Mouse (Mus musculus): ENCODE measurements at regions not wholly inside any gene's neighbourhood (a gene's known extent, or its start where the extent isn't known, plus 50 kb on each side); places are given as distances from the start of the nearest gene placed in this dataset.

DNA sequence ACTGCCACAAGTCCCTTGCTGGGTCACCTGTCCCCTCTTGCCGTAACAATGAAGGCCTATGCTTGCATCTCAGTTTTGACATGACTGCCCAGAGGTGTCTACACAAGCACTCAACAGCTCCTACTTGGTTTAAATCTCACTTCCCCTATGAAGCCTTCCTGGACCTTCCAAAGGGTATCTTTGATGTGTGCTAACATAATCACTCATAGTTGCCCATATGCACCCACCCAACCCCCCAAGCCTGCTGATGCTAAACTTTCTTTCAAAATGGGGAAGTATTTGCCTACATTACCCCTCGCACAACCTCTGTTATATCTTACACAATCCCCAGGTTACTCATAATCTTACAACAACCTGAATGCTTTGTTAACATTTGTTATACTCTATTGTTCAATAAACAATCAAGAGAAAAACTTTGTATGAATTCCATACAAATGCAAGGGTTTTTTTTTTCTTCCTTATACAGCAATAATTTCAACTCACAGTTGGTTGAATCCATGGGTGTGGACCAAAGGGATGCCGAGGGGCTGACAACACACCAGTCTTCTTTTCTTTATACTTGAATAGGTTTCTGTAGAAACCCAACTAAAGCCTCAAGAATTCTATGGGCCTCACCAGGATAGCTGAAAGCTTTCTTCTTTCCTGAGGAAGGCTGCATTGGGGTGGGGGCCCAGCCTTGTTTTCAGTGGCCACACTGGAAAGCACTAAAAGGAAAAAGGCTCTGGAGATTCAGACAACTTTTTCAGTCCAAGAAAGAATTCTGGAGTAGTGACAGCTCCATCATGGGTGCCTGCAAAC, 157.5 kb upstream of the Jun start:
- Histone ChIP-seq H3K27ac (ENCODE audit: low read depth, low read length) (no peak overlapping the region), H3K36me3 (ENCODE audit: control insufficient read depth, insufficient read depth, low read length) (no peaks in the 10 kb centered on the region), H3K9me3 (replicated peaks; ENCODE audit: control insufficient read depth, low read length) (no peaks in the 10 kb centered on the region), H3K4me2 (ENCODE audit: low read length) (no peak overlapping the region), H3K4me1 (ENCODE audit: control insufficient read depth, insufficient read depth, low read length) (no peaks in the 10 kb centered on the region), H3K9ac (ENCODE audit: low read length) (no peak overlapping the region), H3K27me3 (replicated peaks; ENCODE audit: control insufficient read depth, insufficient read depth, low read length) (no peaks in the 10 kb centered on the region), H3K4me3 (ENCODE audit: low read depth, low read length) (no peak overlapping the region)
- ATAC-seq (no peak), DNase-seq (ENCODE audit: low spot score) (no peak)
- WGBS: 63% methylated on average over 3 of the region's 3 CpGs

DNA sequence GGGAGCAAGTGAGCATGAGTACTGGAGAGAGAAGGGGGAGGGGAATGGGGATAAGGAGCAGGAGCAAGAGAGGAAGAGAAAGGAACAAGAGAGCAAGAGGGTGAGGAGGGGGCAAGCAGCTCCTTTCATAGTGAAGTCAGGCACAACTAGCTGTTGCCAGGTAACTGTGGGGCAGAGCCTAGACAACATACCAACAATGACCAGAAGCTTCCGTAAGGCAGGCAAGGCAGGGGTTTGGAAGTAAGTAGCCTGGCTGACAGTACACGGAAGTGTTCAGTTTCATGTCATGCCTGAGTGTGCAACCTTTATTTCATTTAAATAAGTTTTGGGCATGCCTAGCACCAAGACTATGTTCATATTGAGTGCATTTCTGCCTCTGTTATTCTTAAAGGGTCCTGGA, 160.5 kb upstream of the Jun start:
- no peak for DNase-seq (ENCODE audit: low spot score)
- H3K4me3 ChIP-seq (ENCODE audit: low read depth, low read length): no peak overlapping the region
- H3K27me3 ChIP-seq (replicated peaks; ENCODE audit: control insufficient read depth, insufficient read depth, low read length): no peaks in the 10 kb centered on the region
- no peak overlapping the region for H3K9ac ChIP-seq (ENCODE audit: low read length)
- H3K4me2 ChIP-seq (ENCODE audit: low read length): no peak overlapping the region
- no peak overlapping the region for H3K27ac ChIP-seq (ENCODE audit: low read depth, low read length)
- H3K36me3 ChIP-seq (ENCODE audit: control insufficient read depth, insufficient read depth, low read length): no peaks in the 10 kb centered on the region
- H3K9me3 ChIP-seq (replicated peaks; ENCODE audit: control insufficient read depth, low read length): no peaks in the 10 kb centered on the region
- H3K4me1 ChIP-seq (ENCODE audit: control insufficient read depth, insufficient read depth, low read length): no peaks in the 10 kb centered on the region
- WGBS: 66% methylated on average over 2 of the region's 2 CpGs
- ATAC-seq: no peak

DNA sequence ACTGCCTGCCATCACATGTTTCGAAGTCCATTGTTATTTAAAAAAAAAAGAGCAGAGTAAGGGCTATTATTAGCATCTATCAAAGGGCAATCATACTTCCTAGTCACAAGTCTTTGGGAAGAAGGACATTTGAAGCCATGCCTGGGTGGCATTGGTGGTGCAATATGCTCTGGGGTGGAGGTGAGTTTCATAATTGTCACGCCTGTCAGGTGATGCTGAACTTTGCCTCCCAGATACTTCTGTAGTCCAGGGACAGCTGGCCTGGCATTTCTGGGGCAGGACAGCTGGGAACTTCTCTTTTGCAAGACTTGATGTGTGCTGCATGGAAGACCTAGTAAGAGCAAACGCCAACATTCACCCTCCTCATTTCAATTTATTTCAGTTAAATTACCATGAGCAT, 161.0 kb upstream of the Jun start:
- no peak for ATAC-seq
- H3K9ac ChIP-seq (ENCODE audit: low read length): no peak overlapping the region
- no peaks in the 10 kb centered on the region for H3K9me3 ChIP-seq (replicated peaks; ENCODE audit: control insufficient read depth, low read length)
- 87% methylated on average over 3 of the region's 3 CpGs for WGBS
- no peak overlapping the region for H3K4me2 ChIP-seq (ENCODE audit: low read length)
- H3K36me3 ChIP-seq (ENCODE audit: control insufficient read depth, insufficient read depth, low read length): no peaks in the 10 kb centered on the region
- no peaks in the 10 kb centered on the region for H3K27me3 ChIP-seq (replicated peaks; ENCODE audit: control insufficient read depth, insufficient read depth, low read length)
- no peak overlapping the region for H3K4me3 ChIP-seq (ENCODE audit: low read depth, low read length)
- H3K4me1 ChIP-seq (ENCODE audit: control insufficient read depth, insufficient read depth, low read length): no peaks in the 10 kb centered on the region
- no peak for DNase-seq (ENCODE audit: low spot score)
- H3K27ac ChIP-seq (ENCODE audit: low read depth, low read length): no peak overlapping the region

DNA sequence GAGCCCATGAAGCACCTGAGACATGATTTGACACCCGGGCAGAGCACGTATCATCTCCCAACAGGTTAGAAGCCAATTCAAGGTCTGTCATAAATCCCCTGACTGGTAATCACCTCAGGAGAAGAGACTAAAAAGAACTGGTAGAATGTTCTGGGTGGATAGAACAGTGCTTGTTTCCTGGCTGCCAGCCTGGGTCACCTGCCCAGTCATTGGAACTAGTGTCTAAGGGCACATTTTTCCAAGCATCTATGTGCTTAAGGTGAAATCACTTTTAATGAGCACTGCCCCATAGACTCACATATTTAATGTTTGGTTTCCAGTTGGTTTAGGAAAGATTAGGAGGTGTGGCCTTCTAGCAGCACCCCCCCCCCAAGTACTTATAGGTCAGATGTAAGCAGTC, 162.0 kb upstream of the Jun start:
- ATAC-seq (no peak), DNase-seq (ENCODE audit: low spot score) (no peak)
- no peaks in the 10 kb centered on the region for H3K4me1 ChIP-seq (ENCODE audit: control insufficient read depth, insufficient read depth, low read length)
- H3K9me3 ChIP-seq (replicated peaks; ENCODE audit: control insufficient read depth, low read length): no peaks in the 10 kb centered on the region
- H3K27me3 ChIP-seq (replicated peaks; ENCODE audit: control insufficient read depth, insufficient read depth, low read length): no peaks in the 10 kb centered on the region
- no peak overlapping the region for H3K9ac ChIP-seq (ENCODE audit: low read length)
- WGBS: 93% methylated on average over 2 of the region's 2 CpGs
- H3K36me3 ChIP-seq (ENCODE audit: control insufficient read depth, insufficient read depth, low read length): no peaks in the 10 kb centered on the region
- H3K4me2 ChIP-seq (ENCODE audit: low read length): no peak overlapping the region
- no peak overlapping the region for H3K4me3 ChIP-seq (ENCODE audit: low read depth, low read length)
- no peak overlapping the region for H3K27ac ChIP-seq (ENCODE audit: low read depth, low read length)

DNA sequence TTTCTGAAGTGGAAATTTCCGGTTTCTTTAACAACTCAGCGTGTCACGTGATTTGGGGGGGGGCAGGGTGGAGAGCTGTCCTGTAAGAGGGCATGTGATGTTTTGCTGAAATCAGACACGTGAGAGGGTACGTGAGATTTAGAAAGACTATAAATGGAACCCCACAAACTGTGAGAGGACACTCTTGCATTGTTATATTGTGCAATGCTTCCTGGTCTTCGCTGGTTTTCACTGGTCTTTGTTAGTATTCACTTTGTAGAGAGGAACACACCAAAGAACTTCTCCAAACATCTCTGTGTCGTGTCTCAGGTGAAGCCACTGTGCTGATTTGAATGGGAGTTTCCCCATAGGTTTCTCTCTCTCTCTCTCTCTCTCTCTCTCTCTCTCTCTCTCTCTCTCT, 163.2 kb upstream of the Jun start:
- Histone ChIP-seq H3K4me3 (ENCODE audit: low read depth, low read length) (no peak overlapping the region), H3K9me3 (replicated peaks; ENCODE audit: control insufficient read depth, low read length) (no peaks in the 10 kb centered on the region), H3K4me2 (ENCODE audit: low read length) (no peak overlapping the region), H3K36me3 (ENCODE audit: control insufficient read depth, insufficient read depth, low read length) (no peaks in the 10 kb centered on the region), H3K4me1 (ENCODE audit: control insufficient read depth, insufficient read depth, low read length) (no peaks in the 10 kb centered on the region), H3K27me3 (replicated peaks; ENCODE audit: control insufficient read depth, insufficient read depth, low read length) (no peaks in the 10 kb centered on the region), H3K9ac (ENCODE audit: low read length) (no peak overlapping the region), H3K27ac (ENCODE audit: low read depth, low read length) (no peak overlapping the region)
- ATAC-seq: no peak
- DNase-seq (ENCODE audit: low spot score): no peak
- WGBS: 87% methylated on average over 7 of the region's 7 CpGs

DNA sequence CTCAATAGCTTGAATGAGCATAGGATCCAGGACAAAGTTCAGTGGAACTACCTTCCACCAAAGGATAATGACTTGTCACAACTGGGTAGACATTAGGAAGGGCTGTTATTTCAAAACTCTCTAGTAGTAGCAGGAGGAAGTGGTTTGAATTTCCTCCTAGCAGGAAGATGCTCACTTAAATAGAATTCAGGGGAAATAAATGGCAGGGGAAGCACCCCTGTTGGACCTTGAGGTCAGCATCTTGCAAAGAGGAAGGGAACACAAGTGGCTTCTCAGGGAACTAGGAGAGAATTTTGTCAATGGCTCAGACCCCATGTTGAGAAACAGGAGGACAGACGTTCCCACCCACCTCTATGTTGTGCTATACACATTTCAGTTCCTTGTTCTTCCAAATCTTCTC, 178.4 kb upstream of the Jun start:
- Histone ChIP-seq H3K27ac (ENCODE audit: low read depth, low read length) (no peak overlapping the region), H3K27me3 (replicated peaks; ENCODE audit: control insufficient read depth, insufficient read depth, low read length) (no peaks in the 10 kb centered on the region), H3K9me3 (replicated peaks; ENCODE audit: control insufficient read depth, low read length) (no peaks in the 10 kb centered on the region), H3K36me3 (ENCODE audit: control insufficient read depth, insufficient read depth, low read length) (no peaks in the 10 kb centered on the region), H3K9ac (ENCODE audit: low read length) (no peak overlapping the region), H3K4me2 (ENCODE audit: low read length) (no peak overlapping the region), H3K4me1 (ENCODE audit: control insufficient read depth, insufficient read depth, low read length) (no peaks in the 10 kb centered on the region), H3K4me3 (ENCODE audit: low read depth, low read length) (no peak overlapping the region)
- DNase-seq (ENCODE audit: low spot score) (no peak), ATAC-seq (no peak)
- 56% methylated on average over 1 of the region's 1 CpGs for WGBS

DNA sequence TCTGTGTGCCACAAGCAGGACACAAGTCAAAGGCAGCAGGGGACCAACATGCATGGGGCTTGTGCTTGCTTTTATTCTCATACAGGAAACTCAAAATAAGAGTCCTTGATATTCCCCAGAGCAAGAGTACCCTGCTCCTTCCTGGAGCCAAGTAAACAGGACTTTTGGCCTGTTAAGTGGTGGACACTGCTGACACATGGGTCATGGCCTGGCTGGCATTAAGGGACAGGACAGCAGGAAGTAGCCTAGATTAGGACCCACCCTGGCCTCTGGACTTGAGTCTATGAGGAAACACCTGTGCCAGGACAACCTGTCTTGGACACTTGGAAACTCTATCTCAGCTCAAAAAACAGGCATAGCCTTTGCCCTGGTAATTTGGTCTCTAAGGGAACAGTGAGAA, 181.0 kb upstream of the Jun start:
- Histone ChIP-seq H3K9me3 (replicated peaks; ENCODE audit: control insufficient read depth, low read length) (no peaks in the 10 kb centered on the region), H3K27me3 (replicated peaks; ENCODE audit: control insufficient read depth, insufficient read depth, low read length) (no peaks in the 10 kb centered on the region), H3K27ac (ENCODE audit: low read depth, low read length) (no peak overlapping the region), H3K4me2 (ENCODE audit: low read length) (no peak overlapping the region), H3K9ac (ENCODE audit: low read length) (no peak overlapping the region), H3K4me1 (ENCODE audit: control insufficient read depth, insufficient read depth, low read length) (no peaks in the 10 kb centered on the region), H3K4me3 (ENCODE audit: low read depth, low read length) (no peak overlapping the region), H3K36me3 (ENCODE audit: control insufficient read depth, insufficient read depth, low read length) (no peaks in the 10 kb centered on the region)
- ATAC-seq (no peak), DNase-seq (ENCODE audit: low spot score) (no peak)

DNA sequence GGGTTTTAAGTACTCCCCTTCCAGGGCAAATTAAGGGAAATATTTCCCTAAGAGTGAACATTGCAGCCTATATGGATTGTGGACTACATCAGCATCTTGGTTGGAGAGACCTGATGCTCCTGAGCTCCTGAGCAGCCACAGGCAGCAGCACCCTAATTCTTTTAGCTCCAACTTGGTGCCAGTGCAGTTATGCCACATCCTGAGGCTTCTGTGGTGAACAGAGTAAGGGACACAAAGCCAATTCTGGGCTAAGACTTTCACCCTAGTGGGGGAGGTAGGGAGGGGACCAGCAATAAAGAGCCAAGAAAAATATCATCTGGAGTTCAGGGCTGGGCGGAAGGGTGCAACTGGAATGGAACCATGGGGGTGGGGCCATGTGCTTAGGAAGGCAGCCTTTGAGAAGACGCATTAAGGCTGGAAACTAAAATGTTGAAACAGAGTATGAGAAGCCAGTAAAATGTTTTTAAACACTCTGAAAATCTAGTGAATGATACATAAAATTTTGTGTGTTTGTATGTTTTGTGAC, 182.1 kb upstream of the Jun start:
- Histone ChIP-seq H3K9ac (ENCODE audit: low read length) (no peak overlapping the region), H3K4me3 (ENCODE audit: low read depth, low read length) (no peak overlapping the region), H3K4me1 (ENCODE audit: control insufficient read depth, insufficient read depth, low read length) (no peaks in the 10 kb centered on the region), H3K27ac (ENCODE audit: low read depth, low read length) (no peak overlapping the region), H3K9me3 (replicated peaks; ENCODE audit: control insufficient read depth, low read length) (no peaks in the 10 kb centered on the region), H3K27me3 (replicated peaks; ENCODE audit: control insufficient read depth, insufficient read depth, low read length) (no peaks in the 10 kb centered on the region), H3K4me2 (ENCODE audit: low read length) (no peak overlapping the region), H3K36me3 (ENCODE audit: control insufficient read depth, insufficient read depth, low read length) (no peaks in the 10 kb centered on the region)
- ATAC-seq (no peak), DNase-seq (ENCODE audit: low spot score) (no peak)
- 94% methylated on average over 2 of the region's 2 CpGs for WGBS

DNA sequence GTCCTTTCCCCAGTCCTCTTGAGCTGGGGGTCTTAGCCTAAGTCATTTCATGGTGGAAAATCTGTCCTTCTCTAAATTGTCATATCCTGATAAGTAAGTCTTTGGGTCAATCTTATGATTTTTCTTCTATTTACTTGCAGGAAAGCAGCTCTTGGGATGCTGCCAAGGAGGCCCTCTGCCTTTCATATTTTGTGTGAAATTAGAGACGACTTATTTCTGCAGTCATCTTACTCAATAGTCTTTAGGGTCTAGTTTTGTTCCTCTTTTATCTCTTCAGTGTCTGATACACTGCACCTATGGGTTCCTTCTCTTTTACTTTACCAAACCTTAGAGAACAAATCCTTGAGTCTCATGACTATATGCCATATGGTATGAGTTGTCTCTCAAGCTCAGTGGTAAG, 196.0 kb upstream of the Jun start:
- no peaks in the 10 kb centered on the region for H3K36me3 ChIP-seq (ENCODE audit: control insufficient read depth, insufficient read depth, low read length)
- no peaks in the 10 kb centered on the region for H3K4me1 ChIP-seq (ENCODE audit: control insufficient read depth, insufficient read depth, low read length)
- DNase-seq (ENCODE audit: low spot score) (no peak), ATAC-seq (no peak)
- H3K27ac ChIP-seq (ENCODE audit: low read depth, low read length): no peak overlapping the region
- no peak overlapping the region for H3K9ac ChIP-seq (ENCODE audit: low read length)
- no peak overlapping the region for H3K4me2 ChIP-seq (ENCODE audit: low read length)
- 79% methylated on average over 1 of the region's 1 CpGs for WGBS
- no peaks in the 10 kb centered on the region for H3K27me3 ChIP-seq (replicated peaks; ENCODE audit: control insufficient read depth, insufficient read depth, low read length)
- no peak overlapping the region for H3K4me3 ChIP-seq (ENCODE audit: low read depth, low read length)
- no peaks in the 10 kb centered on the region for H3K9me3 ChIP-seq (replicated peaks; ENCODE audit: control insufficient read depth, low read length)
